Mouse (Mus musculus): ENCODE data around the gene Ankrd31. TPM values are rescaled to one million over a fixed set of nuclear protein-coding genes. Genes with fewer than 3 reads are reported as not detected.
A peak's percentile ranks its signal among the peaks of the same experiment; 100 is the strongest.
"Not testable (repeated sequence)": the region's sequence is repeated elsewhere in the genome, so short reads cannot be mapped to it uniquely, and the experiment has no call there.

Ankrd31 gene
- total RNA-seq, 2 experiments from 2014 or later, result 0.49 TPM; not detected in 1

DNA sequence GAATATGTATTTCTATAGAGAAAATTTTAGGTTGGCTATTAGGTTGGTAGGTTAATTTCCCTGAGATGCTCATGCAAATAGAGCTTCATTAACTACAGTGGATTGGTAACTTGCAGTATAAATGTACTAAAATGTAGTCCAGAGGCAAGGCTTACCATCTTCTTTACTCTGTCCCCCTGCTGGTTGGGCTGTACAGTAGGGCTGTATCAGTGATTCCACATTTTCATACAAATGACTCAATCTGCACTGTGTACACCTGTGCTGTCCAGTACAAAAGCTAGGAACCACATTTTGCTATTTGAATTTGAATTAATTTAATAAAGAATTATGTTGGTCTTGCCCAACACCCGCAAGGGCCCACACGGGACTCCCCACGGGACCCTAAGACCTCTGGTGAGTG is 111.1 kb downstream of the Ankrd31 start:
- no peak for DNase-seq

DNA sequence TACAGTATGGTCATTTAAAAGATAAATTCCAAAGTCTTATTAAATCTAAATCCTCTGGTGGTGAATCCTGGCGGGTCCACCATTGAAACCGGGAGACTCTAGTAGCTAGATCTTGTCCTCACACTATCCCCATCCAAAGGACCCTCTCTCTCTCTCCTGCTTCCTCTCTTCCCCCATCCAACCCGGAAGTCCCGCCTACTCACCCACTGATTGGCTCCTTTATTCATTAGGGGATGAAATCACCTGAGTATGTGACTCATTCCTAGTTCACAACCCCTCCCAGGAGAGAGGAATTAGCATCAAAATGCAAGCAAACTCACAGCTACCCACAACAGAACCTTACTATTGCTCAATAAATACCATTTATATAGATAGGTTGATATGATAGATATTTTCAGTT is 122.7 kb downstream of the Ankrd31 start:
- no peak for DNase-seq

DNA sequence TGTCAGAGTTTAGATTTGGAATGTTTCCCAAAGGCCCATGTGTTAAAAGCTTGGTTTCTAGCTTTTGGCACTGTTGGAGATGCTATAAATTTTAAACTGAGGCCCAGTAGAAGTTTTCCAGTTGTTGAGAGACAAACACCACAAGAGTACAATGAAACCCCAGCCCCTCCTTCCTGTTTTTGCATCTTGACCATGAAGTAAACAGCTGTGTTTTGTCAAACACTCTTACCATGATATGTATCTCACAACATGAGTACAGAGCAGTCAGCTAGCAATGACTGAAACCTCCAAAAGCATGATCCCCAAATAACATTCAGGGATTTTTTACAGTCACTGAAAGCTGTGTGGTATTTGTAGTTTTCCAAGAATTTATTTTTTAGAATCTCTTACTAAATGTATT is 126.0 kb downstream of the Ankrd31 start:
- no peak for DNase-seq

DNA sequence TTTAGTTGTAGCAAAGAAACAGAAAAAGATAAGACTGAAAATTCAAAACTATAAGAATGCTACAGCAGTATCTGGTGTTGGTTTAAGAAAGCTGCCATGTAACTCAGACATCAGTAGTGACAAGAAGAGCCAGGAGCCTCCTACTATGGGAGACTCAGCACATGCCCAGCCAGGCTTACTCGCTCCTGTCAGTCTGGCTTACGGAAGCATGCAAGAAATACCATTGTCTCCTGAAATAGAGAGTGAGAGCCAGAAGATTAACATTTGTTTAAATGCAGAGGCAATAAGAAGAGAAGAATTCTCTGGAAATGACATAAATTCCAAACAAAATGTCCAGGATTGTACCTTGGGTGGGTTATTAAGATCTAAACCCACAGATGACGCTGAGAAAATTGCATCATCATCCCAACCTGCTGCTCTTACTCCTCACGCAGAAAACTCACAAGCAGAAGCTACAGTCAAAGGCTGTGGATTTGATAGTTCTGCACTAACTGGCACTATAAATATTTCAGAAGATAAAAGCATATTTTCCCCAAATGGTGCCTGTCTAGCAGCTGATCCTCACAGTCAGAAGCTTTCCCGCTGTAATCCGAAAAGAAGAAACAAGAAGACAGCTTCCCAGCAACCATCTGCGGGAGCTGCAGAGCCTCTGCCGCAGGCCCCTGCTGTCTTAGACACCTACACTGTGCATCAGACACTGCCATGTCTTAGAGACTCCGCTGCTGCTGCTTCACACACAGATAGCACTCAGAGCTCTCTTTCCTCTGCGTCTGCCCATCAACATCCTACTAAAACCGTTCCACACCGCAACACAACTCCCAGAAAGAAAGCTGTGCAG is 130.4 kb downstream of the Ankrd31 start:
- DNase-seq, result no peak

DNA sequence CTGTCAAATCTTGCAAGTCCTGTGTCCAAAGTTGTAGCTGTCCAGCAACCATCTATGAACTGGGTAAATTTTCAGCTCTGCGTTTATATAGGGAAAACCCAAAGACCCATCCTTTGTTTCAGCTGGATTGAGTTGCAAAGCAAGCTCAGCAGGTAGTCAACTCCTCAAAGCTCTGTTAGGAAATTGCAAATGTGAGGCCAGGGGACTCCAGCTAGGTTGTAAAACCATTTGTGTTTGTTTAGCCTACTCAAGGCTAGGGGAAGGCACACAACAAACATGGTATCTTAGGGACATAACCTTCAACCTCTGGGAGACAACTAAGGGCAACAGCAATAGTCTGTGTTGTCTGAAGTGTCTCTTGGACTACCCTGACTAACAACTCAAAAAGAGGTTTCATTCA is 136.5 kb downstream of the Ankrd31 start:
- DNase-seq, result no peak

DNA sequence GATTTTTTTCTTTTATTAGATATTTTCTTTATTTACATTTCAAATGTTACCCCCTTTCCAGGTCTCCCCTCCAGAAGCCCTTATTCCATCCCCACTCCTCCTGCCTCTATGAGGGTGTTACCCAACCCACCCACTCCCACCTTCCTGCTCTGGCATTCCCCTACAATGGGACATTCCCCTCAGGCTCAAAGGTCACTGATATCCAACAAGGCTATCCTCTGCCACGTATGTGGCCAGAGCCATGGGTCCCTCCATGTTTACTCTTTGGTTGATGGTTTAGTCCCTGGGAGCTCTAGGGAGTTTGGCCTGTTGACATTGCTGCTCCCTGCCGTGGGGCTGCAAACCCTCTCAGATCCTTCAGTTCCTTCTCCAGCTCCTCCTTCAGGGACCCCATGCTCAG is 141.9 kb downstream of the Ankrd31 start:
- no peak for DNase-seq

DNA sequence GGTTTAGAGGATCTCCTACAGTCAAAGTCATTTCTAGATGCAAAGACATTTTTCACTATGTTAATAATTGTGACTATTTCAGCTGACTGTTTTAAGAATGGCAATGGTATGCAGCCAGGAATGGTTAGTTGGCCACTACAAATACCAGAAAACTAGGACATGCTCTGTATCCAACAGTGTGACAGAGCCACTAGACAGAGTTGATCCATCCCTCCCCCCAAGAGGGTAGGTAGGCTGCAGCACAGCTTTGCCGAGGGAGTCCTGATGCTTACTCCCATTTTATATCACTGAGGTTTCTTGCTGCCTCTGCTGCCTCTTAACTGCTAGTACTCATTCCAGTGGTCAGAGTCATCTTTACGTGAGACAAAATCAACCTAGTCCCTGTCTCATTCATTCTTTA is 147.1 kb downstream of the Ankrd31 start:
- no peak for DNase-seq

DNA sequence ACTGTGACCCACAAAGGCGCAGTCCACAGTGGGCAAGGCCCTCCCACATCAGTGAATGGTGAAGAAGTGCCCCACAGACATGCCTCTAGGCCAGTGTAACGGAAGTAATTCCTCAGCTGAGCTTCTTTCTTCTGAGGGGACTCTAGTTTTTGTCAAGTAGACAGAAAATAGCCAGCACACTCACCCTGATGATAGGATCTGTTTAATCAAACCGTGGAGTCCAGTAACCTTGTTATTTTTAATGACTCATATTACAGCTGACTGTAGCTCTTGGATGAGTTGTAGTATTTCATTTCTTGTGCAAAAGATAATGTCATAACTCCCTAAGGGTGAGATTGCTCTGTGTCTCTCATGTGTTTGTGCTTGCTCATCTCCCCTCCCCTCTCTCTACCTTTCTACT is 158.6 kb downstream of the Ankrd31 start:
- peak; percentile 5 to 11 for DNase-seq

DNA sequence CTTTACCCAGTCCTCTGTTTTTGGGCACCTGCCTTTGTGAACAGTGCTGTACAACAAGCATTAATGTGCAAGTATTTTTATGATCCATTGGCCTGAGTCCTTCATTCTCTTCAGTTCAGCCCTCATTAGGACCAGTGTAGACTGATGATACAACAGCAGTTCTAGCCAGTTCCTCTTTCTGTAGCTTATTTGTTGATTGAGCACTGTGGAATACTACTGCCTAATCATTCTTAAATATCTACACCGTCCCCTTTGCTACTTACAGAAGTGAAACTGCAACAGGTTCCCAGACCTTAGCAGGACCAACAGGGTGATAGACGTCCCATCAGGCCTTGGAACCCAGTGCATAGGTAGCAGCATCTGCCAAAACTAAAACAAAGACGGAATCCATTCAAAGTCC is 163.1 kb downstream of the Ankrd31 start:
- DNase-seq, result no peak

DNA sequence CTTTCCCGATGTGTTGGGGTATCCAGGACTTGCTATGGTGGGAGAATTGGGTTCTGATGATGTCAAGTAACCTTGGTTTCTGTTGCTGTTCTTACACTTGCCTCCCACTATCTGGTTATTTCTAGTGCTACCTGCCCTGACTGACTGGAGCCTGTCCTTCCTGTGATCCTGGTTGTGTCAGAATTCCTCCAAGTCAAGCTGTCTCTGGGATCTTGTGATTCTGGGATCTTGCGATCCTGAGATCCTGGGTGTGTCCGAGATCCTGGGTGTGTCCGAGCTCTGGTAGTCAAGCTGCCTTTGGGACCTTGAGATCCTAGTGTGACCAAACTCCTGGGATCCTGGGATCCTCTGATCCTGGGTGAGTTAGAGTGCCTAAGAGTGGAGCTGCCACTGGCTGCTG is 175.1 kb downstream of the Ankrd31 start:
- DNase-seq, result not testable (repeated sequence)

DNA sequence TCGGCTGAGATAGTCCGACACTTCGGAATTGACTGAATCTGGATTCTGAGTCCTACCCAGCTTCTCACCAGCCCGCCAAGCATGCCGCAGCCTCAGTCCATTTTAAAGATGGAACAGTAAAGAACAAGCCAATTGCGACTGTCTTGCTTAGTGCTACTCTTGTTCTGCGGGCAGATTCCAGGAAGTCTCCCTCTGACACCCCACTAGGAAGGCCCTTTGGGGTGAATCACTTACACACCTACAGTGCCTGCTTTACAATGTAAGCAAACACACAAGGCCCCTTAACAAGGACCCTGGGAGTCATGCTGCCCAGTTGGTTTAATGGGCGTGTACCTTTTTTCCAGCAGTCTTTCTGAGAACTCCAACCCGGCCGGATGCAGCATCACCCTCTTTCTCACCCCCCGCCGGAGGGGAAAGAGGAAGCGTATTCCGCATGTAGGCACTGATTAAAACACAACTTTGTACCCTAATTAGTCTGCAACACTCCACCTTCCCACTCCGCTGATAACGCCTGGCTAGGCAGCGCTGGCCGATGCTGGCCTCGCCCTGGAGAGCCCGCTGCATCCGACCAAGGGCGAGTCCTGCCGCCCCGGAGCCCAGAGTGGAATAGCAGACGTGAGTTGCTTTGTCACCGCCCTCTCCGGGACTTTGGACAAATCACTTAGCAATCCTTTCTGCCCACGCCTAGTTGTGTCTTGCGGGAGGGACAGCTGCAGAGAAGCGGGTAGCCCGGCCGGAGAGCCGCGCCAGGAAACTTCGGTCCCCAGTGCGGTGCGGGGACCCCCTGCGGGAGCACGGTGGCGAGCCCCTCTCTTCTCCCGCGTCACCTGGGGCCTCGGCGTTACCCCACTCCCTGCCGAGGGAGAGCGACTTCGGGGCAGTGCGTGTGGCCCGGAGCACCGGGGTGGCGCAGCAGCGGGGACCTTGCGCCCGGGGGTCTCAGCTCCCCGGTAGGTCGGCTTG is 176.2 kb downstream of the Ankrd31 start, which contains the start of gene Gcnt4:
Gcnt4 (plus strand) TSS at position 691 of the 963 bp plus-strand sequence.
- DNase-seq, result peak; percentile 76 to 82

DNA sequence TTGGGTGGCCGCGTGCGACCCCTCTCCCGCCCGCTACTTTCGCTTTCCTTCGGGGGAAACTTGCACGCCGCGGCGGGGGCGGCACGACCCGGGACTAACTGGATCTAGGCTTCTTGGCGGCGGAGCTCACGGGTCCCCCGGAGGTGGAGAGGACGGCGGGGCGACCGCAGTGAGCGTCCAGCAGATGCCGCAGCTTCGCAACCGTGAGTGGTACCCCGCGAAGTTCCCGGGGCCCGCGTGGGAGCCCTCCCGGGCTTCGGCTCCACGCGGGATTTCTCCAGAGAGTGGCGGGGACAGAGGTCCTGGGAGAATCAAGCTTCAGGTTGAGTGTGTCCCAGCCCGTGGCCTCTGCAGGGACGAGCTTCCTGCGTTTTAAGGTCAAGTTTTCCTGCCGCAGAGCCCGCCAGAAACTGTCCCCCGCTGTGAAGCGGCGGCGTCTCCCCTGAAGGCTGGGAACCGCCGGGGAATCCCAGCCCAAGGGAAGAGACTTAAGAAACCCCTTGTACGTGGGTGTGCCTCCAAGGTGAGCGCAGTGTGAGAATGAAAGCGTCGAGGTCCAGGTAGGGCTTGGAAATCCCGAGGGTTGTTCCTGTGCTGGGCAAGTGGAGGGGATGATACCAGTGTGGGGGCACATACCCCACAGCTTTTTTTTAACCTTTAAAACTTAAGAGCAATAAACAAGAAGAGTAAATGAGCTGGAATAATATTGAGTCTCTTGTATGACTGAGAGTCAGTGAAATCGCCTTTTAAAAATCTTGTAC is 177.1 kb downstream of the Ankrd31 start:
- DNase-seq, result peak; percentile 22 to 26

DNA sequence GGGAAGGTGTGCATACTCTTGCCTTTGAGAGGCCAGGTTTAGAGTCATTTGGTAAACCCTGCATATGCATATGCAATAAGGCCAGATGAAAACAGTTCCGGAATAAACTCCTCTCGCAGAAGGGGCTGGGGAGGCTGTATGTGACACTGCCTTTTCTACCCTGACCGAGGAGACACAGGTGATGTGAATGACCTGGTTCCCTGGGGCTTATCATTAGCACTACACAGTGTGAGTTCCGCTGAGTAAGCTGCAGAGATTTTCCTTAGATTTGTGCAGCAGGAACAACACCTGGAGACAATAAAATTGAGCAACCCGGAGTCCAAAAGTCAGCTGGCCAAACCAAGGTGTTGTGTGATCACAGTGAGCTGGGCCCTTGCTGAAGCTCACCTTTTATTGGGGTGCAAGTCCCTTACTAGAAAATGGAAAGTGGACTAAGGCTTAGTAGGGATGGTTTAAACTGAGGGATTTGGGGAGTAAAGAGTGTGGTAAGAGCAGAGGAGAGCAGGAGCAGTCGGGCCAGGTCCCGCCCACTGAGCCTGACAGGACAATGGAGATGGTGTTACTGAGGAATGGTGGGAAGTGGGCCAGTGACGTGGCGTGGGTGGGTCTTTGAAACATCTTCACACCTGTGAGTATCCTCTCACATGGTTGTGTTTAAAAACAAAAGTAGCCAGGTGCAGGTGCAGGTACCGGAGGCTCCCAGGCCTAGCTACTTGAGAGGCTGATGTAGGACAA is 178.1 kb downstream of the Ankrd31 start:
- no peak for DNase-seq

DNA sequence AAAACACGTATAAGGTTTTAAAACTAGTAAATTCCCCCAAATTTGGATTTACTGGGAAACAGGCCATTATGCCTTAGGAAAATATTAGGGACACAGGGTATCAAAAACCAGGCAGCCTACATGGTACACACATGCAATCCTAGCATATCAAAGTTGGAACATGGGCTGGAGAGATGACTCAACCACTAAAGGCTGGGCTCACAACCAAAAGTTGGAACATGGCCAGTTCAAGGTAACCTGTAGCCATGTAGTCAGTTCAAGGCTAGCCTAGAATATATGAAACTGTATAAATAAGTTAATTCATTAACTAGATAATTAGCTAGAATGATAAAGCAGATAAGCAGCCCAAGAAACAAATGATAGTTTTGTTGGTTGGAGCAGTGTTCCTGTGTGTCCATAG is 179.7 kb downstream of the Ankrd31 start:
- no peak for DNase-seq

DNA sequence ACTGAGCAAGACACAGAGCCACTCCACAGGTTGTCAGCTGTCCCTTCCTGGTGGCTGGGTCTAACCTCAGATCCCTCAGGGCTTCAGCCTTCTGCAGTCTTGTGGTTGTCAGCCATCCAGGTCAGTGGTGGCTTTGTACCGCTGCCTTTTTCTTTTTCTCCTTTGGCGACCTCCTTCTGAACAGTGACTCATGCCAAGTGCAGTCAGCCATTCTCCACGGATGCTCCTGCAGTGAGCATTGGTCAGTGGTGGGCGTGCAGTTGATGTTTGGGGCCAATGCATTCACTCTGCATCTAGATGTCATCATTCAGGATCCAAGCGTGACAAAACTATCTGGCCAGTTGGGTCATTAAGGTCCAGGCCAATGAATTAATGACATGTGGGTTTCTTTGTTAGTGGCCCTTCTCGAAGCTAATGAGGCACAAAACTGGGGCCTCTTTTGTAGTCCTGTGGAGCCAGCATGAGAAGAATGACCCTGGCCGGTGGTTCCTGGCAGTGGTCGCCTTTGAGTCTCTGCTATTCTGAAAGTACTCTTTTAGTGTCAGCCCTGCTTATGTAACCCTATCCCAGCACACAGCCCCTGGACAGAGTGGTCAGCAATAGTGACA is 180.5 kb downstream of the Ankrd31 start:
- DNase-seq, result no peak

DNA sequence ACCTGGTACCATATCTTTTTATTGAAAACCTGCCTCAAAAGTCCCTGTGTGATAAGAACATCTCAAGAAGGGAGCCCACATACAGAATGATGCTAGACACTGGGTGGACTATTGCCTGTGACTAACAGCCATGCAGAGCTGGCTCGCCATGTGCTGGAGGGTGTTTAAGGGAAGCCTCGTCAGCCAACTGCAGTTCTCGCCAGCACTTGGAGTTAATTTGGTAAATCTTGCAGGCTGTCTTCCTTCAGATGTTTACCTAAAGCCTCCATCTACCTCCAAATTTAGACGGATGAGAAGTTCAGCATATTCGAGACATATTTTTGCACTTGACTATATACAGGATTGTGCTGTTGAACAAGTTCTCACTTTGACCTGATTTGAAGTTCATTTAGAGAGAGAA is 184.7 kb downstream of the Ankrd31 start:
- DNase-seq, result no peak

DNA sequence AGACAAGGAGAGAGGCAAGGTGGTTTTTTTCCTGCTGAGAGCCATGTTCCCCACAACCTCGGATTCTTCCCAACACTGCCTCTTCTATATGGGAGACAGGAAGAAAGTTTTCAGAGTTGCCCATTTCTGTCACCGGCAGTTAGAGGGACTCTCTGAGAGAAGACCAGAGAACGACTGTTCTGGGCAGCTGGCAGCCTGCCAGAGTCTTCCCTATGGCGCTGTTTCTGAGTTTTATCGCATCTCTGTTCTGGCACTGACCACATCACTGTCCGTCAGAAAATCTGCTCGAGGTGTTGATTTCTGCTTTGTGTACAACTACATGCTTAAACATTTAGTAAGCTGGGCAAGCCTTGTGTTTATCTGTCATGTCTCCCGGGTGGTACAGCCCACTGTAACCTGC is 185.3 kb downstream of the Ankrd31 start:
- no peak for DNase-seq

DNA sequence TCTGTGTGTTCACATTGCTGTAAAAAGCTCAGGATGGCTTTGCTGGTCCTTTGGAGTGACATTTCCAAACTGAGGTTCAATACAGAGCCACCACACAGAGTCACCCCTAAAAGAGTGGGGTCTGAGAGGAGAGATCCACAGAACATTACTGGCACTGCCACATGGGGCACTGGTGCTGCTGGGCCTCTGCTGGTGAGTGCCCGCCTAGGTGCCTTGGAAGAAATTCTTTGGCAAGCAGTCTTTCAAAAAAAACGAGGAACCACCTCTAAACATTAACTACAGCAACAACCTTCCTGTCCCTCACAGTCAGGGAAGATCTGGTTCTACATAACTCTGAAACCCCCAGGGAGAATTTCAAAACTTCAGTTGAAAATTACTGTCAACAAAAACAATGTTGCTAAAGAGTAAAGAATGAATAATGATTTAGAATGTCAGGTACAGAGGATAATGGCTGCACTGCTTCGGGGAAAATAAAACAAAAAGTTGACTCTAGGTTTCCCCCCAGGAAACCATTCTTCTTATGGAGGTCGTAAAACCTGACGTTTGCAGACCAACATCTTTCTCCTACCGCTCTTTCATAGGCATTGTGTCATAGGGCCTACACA is 188.2 kb downstream of the Ankrd31 start:
- no peak for DNase-seq

DNA sequence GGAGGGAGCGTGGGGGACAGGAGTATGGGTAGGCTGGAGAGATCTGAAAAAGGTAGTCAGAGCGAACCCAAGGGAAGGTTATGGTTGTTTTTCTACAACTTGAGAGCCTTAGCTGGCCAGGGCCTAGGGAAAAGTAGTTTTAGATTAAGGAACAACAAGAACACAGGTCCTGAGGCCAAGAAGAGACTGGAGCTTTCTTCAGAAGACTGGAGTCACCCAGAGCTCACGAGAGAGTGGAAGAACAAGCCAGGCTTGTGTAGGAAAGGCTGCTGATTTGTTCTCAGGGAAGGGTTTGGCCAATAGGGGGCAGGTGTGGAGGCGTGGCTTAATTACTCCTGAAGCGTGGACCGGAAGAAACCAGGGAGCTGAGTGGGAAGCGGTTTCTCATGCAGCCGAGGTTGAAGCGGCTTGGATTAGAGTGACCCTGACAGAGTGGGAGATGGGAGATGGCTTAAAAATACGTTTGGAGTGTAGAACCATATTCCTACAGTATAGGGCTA is 189.0 kb downstream of the Ankrd31 start:
- DNase-seq, result no peak

DNA sequence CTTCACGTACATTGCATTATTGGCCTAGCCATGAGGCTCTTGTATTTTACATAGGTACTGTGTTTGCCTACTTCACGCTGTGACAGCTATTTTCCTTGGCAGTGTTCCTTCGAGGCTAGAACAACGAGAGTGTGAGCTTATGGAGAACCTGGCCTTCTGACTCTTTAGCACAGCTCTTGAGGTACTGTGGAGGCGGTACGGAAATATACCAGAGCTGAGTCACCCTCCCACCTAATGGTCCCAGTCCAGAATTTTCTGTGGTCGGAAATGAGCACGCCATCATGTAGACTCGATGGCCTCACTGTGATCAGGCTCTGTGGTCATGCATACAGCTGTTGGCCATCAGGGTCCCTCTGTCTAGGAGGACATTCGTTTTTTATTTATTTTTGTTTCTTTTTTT is 191.6 kb downstream of the Ankrd31 start:
- DNase-seq, result no peak
